Mouse (Mus musculus) liver, embryonic 14.5 days (tissue): ENCODE results near the gene Siae. TPM values are rescaled to one million over a fixed set of nuclear protein-coding genes. Genes with fewer than 3 reads are reported as not detected.

Experiments
- ATAC-seq: fragments of 200-750 bp; cut with Nextera tagmentation; 2 replicates; pipeline ENCODE4 v1.8.0; 2017; ENCODE audit warnings: moderate number of reproducible peaks, mild to moderate bottlenecking, moderate library complexity; ENCODE audit not compliant: insufficient read depth
- DNase-seq, 3 experiments: peaks; one replicate each; pipeline ENCODE4 v3.0.0-alpha.2; 2012 to 2013; ENCODE audit warnings: low read depth in 3 of 3, low spot score in 3 of 3
- H3K27ac ChIP-seq: fragments of 300-500 bp; sonication (generic); 2 replicates; pipeline ENCODE4 v1.5.1; 2014; ENCODE audit warnings: moderate library complexity, mild to moderate bottlenecking, control low read depth, inconsistent platforms
- H3K27me3 ChIP-seq: fragments of 300-500 bp; sonication (generic); 2 replicates; pipeline ENCODE4 v1.6.1; 2014; ENCODE audit warnings: mild to moderate bottlenecking, low read length, moderate library complexity; ENCODE audit not compliant: control insufficient read depth, insufficient read depth
- H3K36me3 ChIP-seq: fragments of 300-500 bp; sonication (generic); replicated peaks from 2 replicates; pipeline ENCODE4 v1.6.1; 2014; ENCODE audit warnings: low read depth; ENCODE audit not compliant: control insufficient read depth, insufficient read depth
- H3K4me1 ChIP-seq, 2 experiments: fragments of 200-500 bp in 1 of 2; fragments of 300-500 bp in 1 of 2; sonication (generic) in 1 of 2; replicated peaks; 2 replicates each; pipeline ENCODE4 v1.6.1; 2012 to 2014; ENCODE audit warnings: antibody characterized with exemption in 1 of 2, inconsistent platforms in 1 of 2, low read length in 1 of 2; ENCODE audit not compliant: control insufficient read depth in 2 of 2, insufficient read depth in 2 of 2
- H3K4me2 ChIP-seq: fragments of 300-500 bp; sonication (generic); 2 replicates; pipeline ENCODE4 v1.6.1; 2014; ENCODE audit warnings: low read depth, mild to moderate bottlenecking, control low read depth, moderate library complexity
- H3K4me3 ChIP-seq, 2 experiments: fragments of 200-500 bp in 1 of 2; fragments of 300-500 bp in 1 of 2; sonication (generic) in 1 of 2; 2 replicates each; pipeline ENCODE4 v1.5.1; 2012 to 2014; ENCODE audit warnings: low read depth in 2 of 2, low read length in 2 of 2, mild to moderate bottlenecking in 2 of 2, control low read depth in 1 of 2, inconsistent platforms in 1 of 2, moderate library complexity in 1 of 2; ENCODE audit not compliant: insufficient read depth in 1 of 2
- H3K9ac ChIP-seq: fragments of 300-500 bp; sonication (generic); replicated peaks from 2 replicates; pipeline ENCODE4 v1.6.1; 2014; ENCODE audit warnings: mild to moderate bottlenecking, control low read depth, moderate library complexity
- H3K9me3 ChIP-seq: fragments of 300-500 bp; sonication (generic); 2 replicates; pipeline ENCODE4 v1.6.1; 2016; ENCODE audit warnings: low read length, mixed read lengths; ENCODE audit not compliant: control insufficient read depth
- CTCF ChIP-seq: IDR thresholded peaks from 2 replicates; pipeline ENCODE4 v1.5.1; 2016; ENCODE audit warnings: antibody characterized with exemption, low read depth, control low read depth
- EP300 ChIP-seq: IDR thresholded peaks from 2 replicates; pipeline ENCODE4 v1.6.1; 2016; ENCODE audit warnings: antibody characterized with exemption, low read depth
- WGBS: fragments of 180-500 bp; shearing (Covaris S2); extraction: QIAGEN DNeasy Blood & Tissue Kit; methylation state at CpG from one replicate; pipeline ENCODE4 v1.1.7; 2014; ENCODE audit not compliant: insufficient replicate concordance; 5-methylcytosine and 5-hydroxymethylcytosine counted together
- polyA plus RNA-seq, 2 experiments: library from polyadenylated mRNA; depleted of rRNA in 1 of 2; stranded (reverse) in 1 of 2; unstranded in 1 of 2; fragments of >200 nt; fragmentation: Nextera tagmentation in 1 of 2; extraction: Ambion mirVana in 1 of 2; gene quantifications; 2 replicates each; pipeline versions ENCODE4 v1.2.1 to v1.2.3; 2012 to 2014

Siae gene
- polyA plus RNA-seq, 2 experiments, result 2.2 to 5.7 TPM

- no peak overlapping the region for H3K4me3 ChIP-seq
- H3K4me1 ChIP-seq, result no peaks in the 10 kb centered on the region
- H3K4me2 ChIP-seq, result no peak overlapping the region
- no peak for TF ChIP-seq EP300
- TF ChIP-seq CTCF, result no peak
- no peak overlapping the region for H3K27ac ChIP-seq
- DNase-seq (no peak), ATAC-seq (no peak)
- 62% methylated on average over 1 of the region's 1 CpGs for WGBS
- H3K27me3 ChIP-seq, result no peaks in the 10 kb centered on the region
- no peak overlapping the region for H3K9ac ChIP-seq
- H3K9me3 ChIP-seq, result no peaks in the 10 kb centered on the region
- H3K36me3 ChIP-seq, result no peaks in the 10 kb centered on the region
Measured at GRCm38 (mm10) chr9:37624502-37624901, 69.0 kb downstream of the Siae start.

DNA sequence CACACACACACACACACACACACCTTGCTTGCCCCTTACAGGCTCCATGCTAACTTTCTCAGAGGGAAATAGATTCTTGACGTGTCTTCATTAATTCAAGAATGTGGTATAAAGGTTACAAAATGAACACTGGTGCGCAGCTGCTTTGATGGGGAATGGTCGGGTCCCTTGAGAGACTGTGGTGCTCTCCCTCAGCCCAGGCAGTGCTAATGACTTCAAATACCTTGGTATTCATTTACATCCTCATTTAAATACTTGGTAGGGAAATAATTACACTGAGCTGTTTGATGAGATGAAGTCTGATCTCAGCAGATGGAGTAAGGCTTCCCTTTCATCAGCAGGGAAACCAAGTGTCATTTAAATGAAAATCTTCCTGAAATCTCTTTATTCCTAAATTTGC lies 69.6 kb downstream of the Siae start:
- whole genome bisulfite sequencing, result 62% methylated on average over 3 of the region's 3 CpGs
- DNase-seq, result no peak
- ATAC-seq, result no peak

GRCm38 (mm10) chr9:37625641-37626040 lies 70.1 kb downstream of the Siae start:
- Histone ChIP-seq H3K9ac (no peak overlapping the region), H3K27me3 (no peaks in the 10 kb centered on the region), H3K27ac (no peak overlapping the region), H3K4me3 (no peak overlapping the region), H3K4me1 (no peaks in the 10 kb centered on the region), H3K9me3 (no peaks in the 10 kb centered on the region), H3K4me2 (no peak overlapping the region), H3K36me3 (no peaks in the 10 kb centered on the region)
- DNase-seq (no peak), ATAC-seq (no peak)
- TF ChIP-seq CTCF, result no peak
- TF ChIP-seq EP300, result no peak
- WGBS, result 59% methylated on average over 7 of the region's 7 CpGs

More for the DNA sequence above, 69.6 kb downstream of the Siae start:
- Histone ChIP-seq H3K27ac (no peak overlapping the region), H3K9ac (no peak overlapping the region), H3K4me1 (no peaks in the 10 kb centered on the region), H3K27me3 (no peaks in the 10 kb centered on the region), H3K4me3 (no peak overlapping the region), H3K9me3 (no peaks in the 10 kb centered on the region), H3K4me2 (no peak overlapping the region), H3K36me3 (no peaks in the 10 kb centered on the region)
- TF ChIP-seq EP300, result no peak
- TF ChIP-seq CTCF, result no peak

- 30% methylated on average over 3 of the region's 3 CpGs for WGBS
- Histone ChIP-seq H3K4me1 (no peaks in the 10 kb centered on the region), H3K4me2 (no peak overlapping the region), H3K4me3 (no peak overlapping the region), H3K27me3 (no peaks in the 10 kb centered on the region), H3K36me3 (no peaks in the 10 kb centered on the region), H3K9ac (no peak overlapping the region), H3K9me3 (no peaks in the 10 kb centered on the region), H3K27ac (no peak overlapping the region)
- no peak for DNase-seq
- no peak for ATAC-seq
- TF ChIP-seq EP300, result no peak
- no peak for TF ChIP-seq CTCF
Measured at GRCm38 (mm10) chr9:37626103-37626567, 70.6 kb downstream of the Siae start.

DNA sequence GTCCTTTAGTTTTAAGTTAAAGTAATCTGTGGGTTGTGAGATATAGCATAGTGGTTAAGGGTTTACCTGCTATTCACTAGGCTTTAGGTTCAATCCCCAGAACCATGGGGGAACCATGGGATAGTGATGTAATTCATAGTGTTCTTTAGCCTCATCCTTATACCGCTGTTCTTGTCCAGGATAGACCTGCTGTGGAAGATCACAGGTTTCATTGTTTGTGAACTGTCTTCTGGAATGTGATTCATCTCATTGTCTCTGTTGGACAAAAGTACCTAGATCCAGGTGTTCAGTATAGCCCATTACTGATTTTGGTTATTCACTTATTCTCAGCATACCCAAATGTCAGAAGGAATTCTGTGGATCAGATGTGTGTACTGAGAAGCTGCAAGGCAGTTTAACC lies 71.8 kb downstream of the Siae start:
- no peaks in the 10 kb centered on the region for H3K27me3 ChIP-seq
- H3K4me3 ChIP-seq, result no peak overlapping the region
- TF ChIP-seq CTCF (no peak), EP300 (no peak)
- no peaks in the 10 kb centered on the region for H3K4me1 ChIP-seq
- H3K9me3 ChIP-seq, result no peaks in the 10 kb centered on the region
- ATAC-seq, result no peak
- H3K36me3 ChIP-seq, result no peaks in the 10 kb centered on the region
- WGBS, result 77% methylated on average over 1 of the region's 1 CpGs
- no peak for DNase-seq
- H3K27ac ChIP-seq, result no peak overlapping the region
- no peak overlapping the region for H3K4me2 ChIP-seq
- H3K9ac ChIP-seq, result no peak overlapping the region

DNA sequence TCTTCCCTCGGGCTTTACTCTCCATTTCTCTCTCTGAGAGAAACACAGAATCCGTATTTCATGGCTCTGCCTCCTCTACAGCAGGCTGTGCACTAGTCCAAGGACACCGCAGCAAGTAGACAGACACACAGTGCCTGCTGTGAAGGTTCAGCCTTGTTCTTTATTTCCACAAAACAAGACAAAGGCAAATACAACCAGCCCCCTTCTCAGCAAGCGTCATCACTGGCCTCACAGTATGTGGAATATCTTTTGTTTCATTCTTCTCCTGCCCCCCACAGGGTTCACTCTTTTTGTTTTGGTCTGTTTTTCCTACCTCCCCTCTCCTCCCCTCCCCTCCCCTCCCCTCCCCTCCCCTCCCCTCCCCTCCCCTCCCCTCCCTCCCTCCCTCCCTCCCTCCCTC lies 73.1 kb downstream of the Siae start:
- H3K4me2 ChIP-seq, result no peak overlapping the region
- 62% methylated on average over 4 of the region's 4 CpGs for WGBS
- ATAC-seq (no peak), DNase-seq (no peak)
- no peaks in the 10 kb centered on the region for H3K9me3 ChIP-seq
- TF ChIP-seq CTCF (no peak), EP300 (no peak)
- H3K27me3 ChIP-seq, result no peaks in the 10 kb centered on the region
- H3K9ac ChIP-seq, result no peak overlapping the region
- no peak overlapping the region for H3K27ac ChIP-seq
- H3K4me1 ChIP-seq, result no peaks in the 10 kb centered on the region
- no peaks in the 10 kb centered on the region for H3K36me3 ChIP-seq
- no peak overlapping the region for H3K4me3 ChIP-seq
